Mouse (Mus musculus): ENCODE results near the gene Col25a1.
A peak's percentile ranks its signal among the peaks of the same experiment; 100 is the strongest.

The Col25a1 gene

GRCm38 (mm10) chr3:130473970-130474369 is 342.7 kb downstream of the Col25a1 start:
- DNase-seq = no peak

- DNase-seq = no peak
Observed at GRCm38 (mm10) chr3:130482513-130482912, 351.2 kb downstream of the Col25a1 start.

- no peak for DNase-seq
Observed at GRCm38 (mm10) chr3:130488839-130489238, 357.5 kb downstream of the Col25a1 start.

GRCm38 (mm10) chr3:130494192-130494591 is 362.9 kb downstream of the Col25a1 start:
- DNase-seq = no peak

GRCm38 (mm10) chr3:130494665-130495396 is 363.5 kb downstream of the Col25a1 start:
- DNase-seq = peak; percentile 30

- no peak for DNase-seq
Observed at GRCm38 (mm10) chr3:130497036-130497435, 365.7 kb downstream of the Col25a1 start.

GRCm38 (mm10) chr3:130501713-130502112 is 370.4 kb downstream of the Col25a1 start:
- DNase-seq = no peak

GRCm38 (mm10) chr3:130508330-130508729 is 377.0 kb downstream of the Col25a1 start:
- no peak for DNase-seq

GRCm38 (mm10) chr3:130518457-130518879 is 387.2 kb downstream of the Col25a1 start:
- no peak for DNase-seq

- DNase-seq = no peak
Observed at GRCm38 (mm10) chr3:130521834-130522476, 390.7 kb downstream of the Col25a1 start.

- no peak for DNase-seq
Observed at GRCm38 (mm10) chr3:130523019-130523418, 391.7 kb downstream of the Col25a1 start.

GRCm38 (mm10) chr3:130524367-130525137 is 393.3 kb downstream of the Col25a1 start:
- no peak for DNase-seq

GRCm38 (mm10) chr3:130535021-130535420 is 403.7 kb downstream of the Col25a1 start:
- DNase-seq = no peak

- DNase-seq = no peak
Observed at GRCm38 (mm10) chr3:130541541-130541940, 410.2 kb downstream of the Col25a1 start.

- DNase-seq = no peak
Observed at GRCm38 (mm10) chr3:130545995-130546394, 414.7 kb downstream of the Col25a1 start.

GRCm38 (mm10) chr3:130549066-130549465 is 417.8 kb downstream of the Col25a1 start:
- no peak for DNase-seq

- no peak for DNase-seq
Observed at GRCm38 (mm10) chr3:130556263-130556662, 425.0 kb downstream of the Col25a1 start.

GRCm38 (mm10) chr3:130565586-130565985 is 434.3 kb downstream of the Col25a1 start:
- no peak for DNase-seq

- DNase-seq = peak; percentile 9
Observed at GRCm38 (mm10) chr3:130568331-130569095, 437.2 kb downstream of the Col25a1 start.

- DNase-seq = no peak
Observed at GRCm38 (mm10) chr3:130573243-130573642, 441.9 kb downstream of the Col25a1 start.

GRCm38 (mm10) chr3:130574652-130575051 is 443.4 kb downstream of the Col25a1 start:
- peak; percentile 74 for DNase-seq

GRCm38 (mm10) chr3:130576683-130577082 is 445.4 kb downstream of the Col25a1 start:
- peak; percentile 43 for DNase-seq

GRCm38 (mm10) chr3:130579501-130579900 is 448.2 kb downstream of the Col25a1 start:
- peak; percentile 34 for DNase-seq

Measured in kidney, postnatal 10 days (tissue).